Mouse (Mus musculus): ENCODE data around the gene Atn1. TPM values are rescaled to one million over a fixed set of nuclear protein-coding genes. Genes with fewer than 3 reads are reported as not detected.
A peak's percentile ranks its signal among the peaks of the same experiment; 100 is the strongest.
"Not testable (repeated sequence)": the region's sequence is repeated elsewhere in the genome, so short reads cannot be mapped to it uniquely, and the experiment has no call there.

Atn1 gene
- total RNA-seq (2014; rRNA removed; ENCODE audit: low replicate concordance): 7.8 and 8.5 TPM in 2 replicates
- polyA plus RNA-seq (2015; fragmentation: Nextera tagmentation; extraction: Ambion mirVana): 5.4 and 6.0 TPM in 2 replicates

GRCm38 (mm10) chr6:124755831-124756595 lies at the start of gene Atn1, which contains the start of gene Gm45234:
Gene Atn1, minus strand, starts transcription at chr6:124756524.
Gene Gm45234, minus strand, starts transcription at chr6:124756021.
- peaks cover 43% of the 10 kb centered on the region for H3K4me1 ChIP-seq (ENCODE audit: control insufficient read depth, insufficient read depth)
- under 1% methylated on average over 67 of the region's 100 CpGs for WGBS
- H3K27me3 ChIP-seq (ENCODE audit: control insufficient read depth, insufficient read depth, low read length): no peaks in the 10 kb centered on the region

GRCm38 (mm10) chr6:124805341-124806321 lies 49.3 kb upstream of the Atn1 start:
- peak; percentile 39 for TF ChIP-seq CTCF (IDR thresholded peaks at IDR 0.05; ENCODE audit: low read depth)
- peak; percentile 37; the same call in 1 of the 2 replicates for TF ChIP-seq EP300 (IDR thresholded peaks at IDR 0.05; ENCODE audit: low read depth)
- peak; percentile 92 for DNase-seq (ENCODE audit: low spot score)

More at GRCm38 (mm10) chr6:124755831-124756595, at the start of gene Atn1, which contains the start of gene Gm45234:
- Histone ChIP-seq H3K4me2 (ENCODE audit: low read depth, low read length) (peak within 1 kb of the TSS; percentile 86), H3K36me3 (replicated peaks; ENCODE audit: control insufficient read depth, insufficient read depth, low read length) (peaks cover 4% of the 10 kb centered on the region; the same call in 1 of the 2 replicates), H3K9ac (replicated peaks; ENCODE audit: low read depth, low read length) (peak within 1 kb of the TSS; percentile 99), H3K9me3 (replicated peaks; ENCODE audit: control insufficient read depth, low read length) (no peaks in the 10 kb centered on the region), H3K27ac (ENCODE audit: low read depth) (peak within 1 kb of the TSS; percentile 96), H3K4me3 (ENCODE audit: low read depth, low read length) (peak within 1 kb of the TSS; percentile 93)
- DNase-seq (ENCODE audit: low spot score) (peak; percentile 72), ATAC-seq (ENCODE audit: insufficient read depth, low read depth) (peak; percentile 59)
- TF ChIP-seq CTCF (IDR thresholded peaks at IDR 0.05; ENCODE audit: low read depth) (no peak), EP300 (IDR thresholded peaks at IDR 0.05; ENCODE audit: low read depth) (0 out of 2 replicates have a peak, but pooled peaks have one; percentile 8)

GRCm38 (mm10) chr6:124804341-124804740 lies 48.0 kb upstream of the Atn1 start:
- Histone ChIP-seq H3K27ac (ENCODE audit: low read depth) (no peak overlapping the region), H3K4me1 (ENCODE audit: control insufficient read depth, insufficient read depth) (peaks cover 10% of the 10 kb centered on the region), H3K36me3 (replicated peaks; ENCODE audit: control insufficient read depth, insufficient read depth, low read length) (no peaks in the 10 kb centered on the region), H3K4me2 (ENCODE audit: low read depth, low read length) (no peak overlapping the region), H3K4me3 (ENCODE audit: low read depth, low read length) (no peak overlapping the region), H3K27me3 (ENCODE audit: control insufficient read depth, insufficient read depth, low read length) (no peaks in the 10 kb centered on the region), H3K9ac (replicated peaks; ENCODE audit: low read depth, low read length) (no peak overlapping the region), H3K9me3 (replicated peaks; ENCODE audit: control insufficient read depth, low read length) (no peaks in the 10 kb centered on the region)
- ATAC-seq (ENCODE audit: insufficient read depth, low read depth) (no peak), DNase-seq (ENCODE audit: low spot score) (no peak)
- 87% methylated on average over 3 of the region's 3 CpGs for WGBS
- TF ChIP-seq CTCF (IDR thresholded peaks at IDR 0.05; ENCODE audit: low read depth): no peak

More at GRCm38 (mm10) chr6:124805341-124806321, 49.3 kb upstream of the Atn1 start:
- Histone ChIP-seq H3K4me3 (ENCODE audit: low read depth, low read length) (peak overlapping the region; percentile 44), H3K4me2 (ENCODE audit: low read depth, low read length) (peak overlapping the region; percentile 58), H3K27me3 (ENCODE audit: control insufficient read depth, insufficient read depth, low read length) (no peaks in the 10 kb centered on the region), H3K27ac (ENCODE audit: low read depth) (peak overlapping the region; percentile 84), H3K4me1 (ENCODE audit: control insufficient read depth, insufficient read depth) (peaks cover 10% of the 10 kb centered on the region), H3K9ac (replicated peaks; ENCODE audit: low read depth, low read length) (no peak overlapping the region; the same call in 1 of the 2 replicates), H3K9me3 (replicated peaks; ENCODE audit: control insufficient read depth, low read length) (no peaks in the 10 kb centered on the region), H3K36me3 (replicated peaks; ENCODE audit: control insufficient read depth, insufficient read depth, low read length) (0 out of 2 replicates have a peak, but pooled peaks cover 5% of the 10 kb centered on the region)
- WGBS: 2% methylated on average over 34 of the region's 34 CpGs
- ATAC-seq (ENCODE audit: insufficient read depth, low read depth): peak; percentile 71

DNA sequence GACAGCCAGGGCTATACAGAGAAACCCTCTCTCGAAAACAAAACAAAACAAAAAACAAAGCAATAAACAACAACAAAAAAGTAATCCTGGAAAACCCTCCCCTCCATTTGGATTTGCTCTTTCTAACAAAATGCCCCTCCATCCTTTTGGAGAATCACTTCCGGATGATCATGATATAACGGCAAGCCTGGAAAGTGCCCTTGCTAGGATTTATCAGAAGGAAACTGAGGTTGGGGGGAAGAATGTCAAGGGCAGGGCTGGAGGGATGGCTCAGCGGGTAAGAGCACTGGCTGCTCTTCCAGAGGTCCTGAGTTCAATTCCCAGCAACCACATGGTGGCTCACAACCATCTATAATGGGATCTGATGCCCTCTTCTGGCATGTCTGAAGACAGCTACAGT lies 47.4 kb upstream of the Atn1 start:
- ATAC-seq (ENCODE audit: insufficient read depth, low read depth); DNase-seq (ENCODE audit: low spot score); H3K27ac ChIP-seq (ENCODE audit: low read depth); H3K9ac ChIP-seq (replicated peaks; ENCODE audit: low read depth, low read length); H3K36me3 ChIP-seq (replicated peaks; ENCODE audit: control insufficient read depth, insufficient read depth, low read length); H3K9me3 ChIP-seq (replicated peaks; ENCODE audit: control insufficient read depth, low read length); H3K4me3 ChIP-seq (ENCODE audit: low read depth, low read length); H3K27me3 ChIP-seq (ENCODE audit: control insufficient read depth, insufficient read depth, low read length); H3K4me1 ChIP-seq (ENCODE audit: control insufficient read depth, insufficient read depth); H3K4me2 ChIP-seq (ENCODE audit: low read depth, low read length): not testable (repeated sequence)
- 93% methylated on average over 4 of the region's 4 CpGs for WGBS

DNA sequence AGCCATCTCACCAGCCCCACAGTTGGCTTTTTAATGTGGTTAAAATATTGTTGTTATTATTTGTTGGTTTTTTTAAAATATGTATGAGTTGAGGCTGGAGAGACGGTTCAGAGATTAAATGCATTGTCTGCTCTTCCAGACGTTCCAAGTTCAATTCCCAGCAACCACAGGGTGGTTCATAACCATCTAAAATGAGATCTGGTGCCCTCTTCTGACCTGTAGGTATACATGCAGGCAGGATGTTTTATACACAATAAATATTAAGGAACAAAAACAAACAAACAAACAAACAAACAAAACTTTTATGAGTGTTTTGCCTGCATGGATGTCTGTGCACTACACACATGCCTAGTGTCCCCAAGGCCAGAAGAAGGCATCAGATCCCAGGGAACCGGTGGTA lies 46.7 kb upstream of the Atn1 start:
- Histone ChIP-seq H3K4me1 (ENCODE audit: control insufficient read depth, insufficient read depth) (peaks cover 7% of the 10 kb centered on the region), H3K4me2 (ENCODE audit: low read depth, low read length) (no peak overlapping the region), H3K27me3 (ENCODE audit: control insufficient read depth, insufficient read depth, low read length) (no peaks in the 10 kb centered on the region), H3K9me3 (replicated peaks; ENCODE audit: control insufficient read depth, low read length) (no peaks in the 10 kb centered on the region), H3K27ac (ENCODE audit: low read depth) (no peak overlapping the region), H3K4me3 (ENCODE audit: low read depth, low read length) (no peak overlapping the region), H3K9ac (replicated peaks; ENCODE audit: low read depth, low read length) (no peak overlapping the region), H3K36me3 (replicated peaks; ENCODE audit: control insufficient read depth, insufficient read depth, low read length) (no peaks in the 10 kb centered on the region)
- TF ChIP-seq CTCF (IDR thresholded peaks at IDR 0.05; ENCODE audit: low read depth) (no peak), EP300 (IDR thresholded peaks at IDR 0.05; ENCODE audit: low read depth) (no peak)
- no peak for ATAC-seq (ENCODE audit: insufficient read depth, low read depth)
- WGBS: 77% methylated on average over 3 of the region's 3 CpGs
- no peak for DNase-seq (ENCODE audit: low spot score)

DNA sequence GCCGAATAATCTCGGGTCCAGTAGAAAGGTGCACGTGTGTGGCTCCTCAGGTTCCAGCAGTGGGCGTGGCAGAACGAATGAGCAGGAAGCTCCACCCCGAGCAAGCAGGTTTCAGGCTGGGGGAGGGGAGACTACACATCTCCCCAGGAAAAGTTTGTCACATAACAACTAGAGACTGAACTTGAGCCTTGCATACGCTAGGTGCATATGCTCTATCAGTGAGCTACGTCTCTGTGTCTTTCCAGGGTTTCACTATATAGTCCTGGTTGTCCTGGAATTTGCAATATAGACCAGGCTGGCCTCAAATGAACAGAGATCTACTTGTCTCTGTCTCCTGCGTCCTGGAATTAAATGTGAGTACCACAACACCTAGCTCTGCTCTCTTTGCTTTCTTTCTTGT lies 46.1 kb upstream of the Atn1 start:
- H3K27me3 ChIP-seq (ENCODE audit: control insufficient read depth, insufficient read depth, low read length); H3K9me3 ChIP-seq (replicated peaks; ENCODE audit: control insufficient read depth, low read length); H3K27ac ChIP-seq (ENCODE audit: low read depth); H3K36me3 ChIP-seq (replicated peaks; ENCODE audit: control insufficient read depth, insufficient read depth, low read length); H3K9ac ChIP-seq (replicated peaks; ENCODE audit: low read depth, low read length); DNase-seq (ENCODE audit: low spot score); H3K4me3 ChIP-seq (ENCODE audit: low read depth, low read length); ATAC-seq (ENCODE audit: insufficient read depth, low read depth); H3K4me1 ChIP-seq (ENCODE audit: control insufficient read depth, insufficient read depth): not testable (repeated sequence)
- peak overlapping the region; percentile 44 for H3K4me2 ChIP-seq (ENCODE audit: low read depth, low read length)
- 16% methylated on average over 6 of the region's 9 CpGs for WGBS

Data from heart, postnatal 0 days (tissue).